Mouse (Mus musculus): ENCODE data around the gene Uvssa. TPM values are rescaled to one million over a fixed set of nuclear protein-coding genes. Genes with fewer than 3 reads are reported as not detected.

The Uvssa gene
- total and polyA plus RNA-seq, 2 experiments from 2014 or later = 3.7 to 5.5 TPM

DNA sequence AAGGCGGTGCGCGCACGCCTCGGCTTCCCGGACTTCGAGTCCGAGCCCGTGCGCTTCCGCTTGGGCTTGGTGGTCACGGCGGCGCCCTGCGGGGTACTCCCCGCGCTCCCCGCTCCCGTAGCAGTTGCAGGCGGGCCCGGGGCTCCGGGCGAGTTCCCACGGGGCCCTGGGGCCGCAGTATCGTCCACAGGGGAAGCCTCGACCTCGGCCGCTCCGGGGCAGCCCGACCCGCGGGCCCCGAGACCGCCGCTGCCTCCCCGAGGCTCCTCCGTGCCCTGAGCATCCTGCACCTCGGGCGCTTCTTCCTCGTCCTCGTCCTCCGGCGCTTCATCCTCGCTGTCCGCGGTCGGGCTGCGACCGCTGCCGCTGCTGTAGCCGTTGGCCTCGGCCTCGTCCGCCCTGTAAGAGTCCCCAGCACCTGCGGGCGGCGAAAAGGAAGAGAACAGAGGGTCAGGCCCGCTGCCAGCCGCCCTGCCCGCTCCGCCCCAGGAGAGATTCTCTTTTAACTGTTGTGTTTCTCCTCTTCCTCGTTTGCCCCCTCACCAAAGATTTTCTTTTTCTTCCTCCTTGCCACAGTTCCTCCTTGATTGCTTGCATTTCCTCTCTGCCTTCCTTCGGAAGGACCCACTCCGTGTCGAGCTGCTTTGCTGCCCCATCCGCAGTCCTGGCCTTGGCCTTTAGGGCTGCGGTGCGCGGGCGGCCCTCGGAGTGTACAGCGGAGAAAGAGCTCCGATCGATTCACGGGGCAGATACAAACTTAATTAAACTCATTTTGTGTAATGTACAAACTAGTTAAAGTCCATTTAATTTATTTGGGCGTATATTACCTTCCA, 53.0 kb downstream of the Uvssa start:
- Histone ChIP-seq H3K36me3 (replicated peaks; ENCODE audit: control insufficient read depth, insufficient read depth, low read length) (no peaks in the 10 kb centered on the region), H3K4me1 (ENCODE audit: control insufficient read depth, insufficient read depth) (peaks cover 10% of the 10 kb centered on the region; the same call in 1 of the 2 replicates), H3K27ac (ENCODE audit: low read depth) (no peak overlapping the region), H3K4me3 (ENCODE audit: low read depth, low read length) (peak overlapping the region; percentile 30), H3K9ac (replicated peaks; ENCODE audit: low read depth, low read length) (no peak overlapping the region), H3K27me3 (ENCODE audit: control insufficient read depth, insufficient read depth, low read length) (peaks cover 84% of the 10 kb centered on the region), H3K4me2 (ENCODE audit: low read depth, low read length) (peak overlapping the region; percentile 56), H3K9me3 (replicated peaks; ENCODE audit: control insufficient read depth, low read length) (no peaks in the 10 kb centered on the region)
- ATAC-seq (ENCODE audit: insufficient read depth, low read depth) (no peak), DNase-seq (ENCODE audit: low spot score) (no peak)
- WGBS = 1% methylated on average over 74 of the region's 77 CpGs
- TF ChIP-seq CTCF (IDR thresholded peaks at IDR 0.05; ENCODE audit: low read depth) = no peak
- TF ChIP-seq EP300 (IDR thresholded peaks at IDR 0.05; ENCODE audit: low read depth) = no peak

- no peaks in the 10 kb centered on the region for H3K9me3 ChIP-seq (replicated peaks; ENCODE audit: control insufficient read depth, low read length)
- H3K4me1 ChIP-seq (ENCODE audit: control insufficient read depth, insufficient read depth) = peaks cover 10% of the 10 kb centered on the region; the same call in 1 of the 2 replicates
- H3K36me3 ChIP-seq (replicated peaks; ENCODE audit: control insufficient read depth, insufficient read depth, low read length) = no peaks in the 10 kb centered on the region
- no peak overlapping the region for H3K4me2 ChIP-seq (ENCODE audit: low read depth, low read length)
- no peak overlapping the region for H3K9ac ChIP-seq (replicated peaks; ENCODE audit: low read depth, low read length)
- WGBS = 2% methylated on average over 39 of the region's 39 CpGs
- TF ChIP-seq EP300 (IDR thresholded peaks at IDR 0.05; ENCODE audit: low read depth) (no peak), CTCF (IDR thresholded peaks at IDR 0.05; ENCODE audit: low read depth) (no peak)
- no peak overlapping the region for H3K27ac ChIP-seq (ENCODE audit: low read depth)
- H3K27me3 ChIP-seq (ENCODE audit: control insufficient read depth, insufficient read depth, low read length) = peaks cover 93% of the 10 kb centered on the region
- H3K4me3 ChIP-seq (ENCODE audit: low read depth, low read length) = 0 out of 2 replicates have a peak overlapping the region, but pooled peaks have one; percentile 30
- ATAC-seq (ENCODE audit: insufficient read depth, low read depth) (no peak), DNase-seq (ENCODE audit: low spot score) (no peak)
Measured at GRCm38 (mm10) chr5:33432057-33432935, 53.9 kb downstream of the Uvssa start.

- DNase-seq (ENCODE audit: low spot score) (no peak), ATAC-seq (ENCODE audit: insufficient read depth, low read depth) (no peak)
- H3K4me3 ChIP-seq (ENCODE audit: low read depth, low read length) = peak within 1 kb of the TSS; percentile 32
- under 1% methylated on average over 86 of the region's 90 CpGs for WGBS
- H3K9me3 ChIP-seq (replicated peaks; ENCODE audit: control insufficient read depth, low read length) = no peaks in the 10 kb centered on the region
- H3K36me3 ChIP-seq (replicated peaks; ENCODE audit: control insufficient read depth, insufficient read depth, low read length) = no peaks in the 10 kb centered on the region
- no peak within 1 kb of the TSS for H3K9ac ChIP-seq (replicated peaks; ENCODE audit: low read depth, low read length)
- H3K27ac ChIP-seq (ENCODE audit: low read depth) = no peak within 1 kb of the TSS
- no peak for TF ChIP-seq EP300 (IDR thresholded peaks at IDR 0.05; ENCODE audit: low read depth)
- TF ChIP-seq CTCF (IDR thresholded peaks at IDR 0.05; ENCODE audit: low read depth) = no peak
- H3K27me3 ChIP-seq (ENCODE audit: control insufficient read depth, insufficient read depth, low read length) = peaks cover 96% of the 10 kb centered on the region
- peak within 1 kb of the TSS; percentile 38 for H3K4me2 ChIP-seq (ENCODE audit: low read depth, low read length)
- peaks cover 10% of the 10 kb centered on the region; the same call in 1 of the 2 replicates for H3K4me1 ChIP-seq (ENCODE audit: control insufficient read depth, insufficient read depth)
Measured at GRCm38 (mm10) chr5:33433201-33434138, 55.1 kb downstream of the Uvssa start, which contains the start of gene Nkx1-1. TSS of gene Nkx1-1 (minus strand) at chr5:33433976.

GRCm38 (mm10) chr5:33434141-33434780, 55.9 kb downstream of the Uvssa start:
- peaks cover 96% of the 10 kb centered on the region for H3K27me3 ChIP-seq (ENCODE audit: control insufficient read depth, insufficient read depth, low read length)
- no peaks in the 10 kb centered on the region for H3K36me3 ChIP-seq (replicated peaks; ENCODE audit: control insufficient read depth, insufficient read depth, low read length)
- WGBS = 1% methylated on average over 56 of the region's 60 CpGs
- no peaks in the 10 kb centered on the region for H3K9me3 ChIP-seq (replicated peaks; ENCODE audit: control insufficient read depth, low read length)
- no peak for ATAC-seq (ENCODE audit: insufficient read depth, low read depth)
- no peak for DNase-seq (ENCODE audit: low spot score)
- H3K9ac ChIP-seq (replicated peaks; ENCODE audit: low read depth, low read length) = no peak overlapping the region
- no peak overlapping the region for H3K27ac ChIP-seq (ENCODE audit: low read depth)
- H3K4me3 ChIP-seq (ENCODE audit: low read depth, low read length) = peak overlapping the region; percentile 32
- peaks cover 10% of the 10 kb centered on the region; the same call in 1 of the 2 replicates for H3K4me1 ChIP-seq (ENCODE audit: control insufficient read depth, insufficient read depth)
- peak overlapping the region; percentile 38 for H3K4me2 ChIP-seq (ENCODE audit: low read depth, low read length)
- TF ChIP-seq EP300 (IDR thresholded peaks at IDR 0.05; ENCODE audit: low read depth) (no peak), CTCF (IDR thresholded peaks at IDR 0.05; ENCODE audit: low read depth) (no peak)

Measured in heart, postnatal 0 days (tissue).